Mouse (Mus musculus): ENCODE measurements around the gene Nol12. TPM values are rescaled to one million over a fixed set of nuclear protein-coding genes. Genes with fewer than 3 reads are reported as not detected.

Gene Nol12
- total and polyA plus RNA-seq, 3 experiments, result 13.7 to 91.1 (median 33.2) TPM

- Histone ChIP-seq H3K79me2 (replicated peaks; ENCODE audit: control insufficient read depth, extremely low read depth, insufficient read depth, poor library complexity, severe bottlenecking) (peaks cover 6% of the 10 kb centered on the region; the same call in 1 of the 2 replicates), H3K27ac (ENCODE audit: insufficient read depth, low read depth) (peak overlapping the region; percentile 95), H3K36me3 (replicated peaks in 1 of 2; ENCODE audit: control insufficient read depth in 1 of 2, insufficient read depth in 1 of 2, low read length in 1 of 2) (peaks cover 5 to 27% of the 10 kb centered on the region in 2 experiments), H3K27me3 (replicated peaks) (peaks cover 2% of the 10 kb centered on the region), H3K9me3 (replicated peaks; ENCODE audit: low read length) (no peaks in the 10 kb centered on the region), H3K4me3 (replicated peaks in 1 of 3; ENCODE audit: low read depth in 2 of 3, low read length in 2 of 3, poor library complexity in 1 of 3) (peak overlapping the region; percentile 93 to 98 (median 96)), H3K4me2 (ENCODE audit: insufficient read depth, low read depth, poor library complexity, severe bottlenecking) (peak overlapping the region; percentile 87), H3K9ac (ENCODE audit: insufficient read depth, low read depth) (peak overlapping the region; percentile 92), H3K4me1 (ENCODE audit: control insufficient read depth in 1 of 2, insufficient read depth in 2 of 2) (peaks cover 22 to 38% of the 10 kb centered on the region in 2 experiments)
- in situ Hi-C loops (cut with MboI; ENCODE audit: low pct_ligation_motif_present, low pct_unique_long_range_greater_than_20kb, low sequenced_read_pairs) (no loop called here), dilution Hi-C loops (cut with MboI; ENCODE audit: extremely low pct_ligation_motif_present, extremely low pct_unique_long_range_greater_than_20kb, low sequenced_read_pairs) (no loop called here)
- DNase-seq (ENCODE audit: extremely low read depth), result peak; percentile 91
- 0 out of 2 replicates have a peak, but pooled peaks have one; percentile 42 for TF ChIP-seq MYC (IDR thresholded peaks at IDR 0.05; ENCODE audit: low read depth, low read length)
- TF ChIP-seq HCFC1 (IDR thresholded peaks at IDR 0.05; ENCODE audit: low read depth, low read length), result peak; percentile 64
- TF ChIP-seq POLR2A (IDR thresholded peaks at IDR 0.05; ENCODE audit: low read depth, low read length), result peak; percentile 78
- TF ChIP-seq NELFE (IDR thresholded peaks at IDR 0.05; ENCODE audit: low read depth, low read length), result peak; percentile 55
- peak; percentile 59; the same call in 1 of the 2 replicates for TF ChIP-seq MXI1 (IDR thresholded peaks at IDR 0.05; ENCODE audit: low read depth, low read length)
- TF ChIP-seq BHLHE40 (IDR thresholded peaks at IDR 0.05; ENCODE audit: low read depth, low read length), result peak; percentile 65
- TF ChIP-seq TBP (conservative IDR thresholded peaks at IDR 0.05; ENCODE audit: low read depth, low read length), result 0 out of 2 replicates have a peak, but pooled peaks have one; percentile 39
- TF ChIP-seq USF2 (conservative IDR thresholded peaks at IDR 0.05; ENCODE audit: low read depth, low read length), result no peak
- TF ChIP-seq NRF1 (IDR thresholded peaks at IDR 0.05; ENCODE audit: low read depth, low read length), result peak; percentile 73
- no peak for TF ChIP-seq ETS1 (conservative IDR thresholded peaks at IDR 0.05; ENCODE audit: low read depth, low read length)
- TF ChIP-seq CHD1 (IDR thresholded peaks at IDR 0.05; ENCODE audit: low read depth, low read length), result no peak
- TF ChIP-seq IRF4 (IDR thresholded peaks at IDR 0.05; ENCODE audit: low read depth, low read length), result no peak
- no peak for TF ChIP-seq CTCF (conservative IDR thresholded peaks at IDR 0.05 in 1 of 2, IDR thresholded peaks at IDR 0.05 in 1 of 2; ENCODE audit: low read depth in 2 of 2, low read length in 2 of 2)
- peak; percentile 69; the same call in 1 of the 2 replicates for TF ChIP-seq UBTF (IDR thresholded peaks at IDR 0.05; ENCODE audit: low read depth, low read length)
- no peak for TF ChIP-seq MAFK (IDR thresholded peaks at IDR 0.05; ENCODE audit: insufficient replicate concordance, low read length)
- TF ChIP-seq SIN3A (IDR thresholded peaks at IDR 0.05; ENCODE audit: low read length), result peak; percentile 58; the same call in 1 of the 2 replicates
- TF ChIP-seq TCF12 (IDR thresholded peaks at IDR 0.05; ENCODE audit: low read depth, low read length), result peak; percentile 25; the same call in 1 of the 2 replicates
- peak; percentile 98 for TF ChIP-seq ZNF384 (IDR thresholded peaks at IDR 0.05; ENCODE audit: low read depth, low read length)
- TF ChIP-seq JUND (conservative IDR thresholded peaks at IDR 0.05; ENCODE audit: low read depth, low read length), result no peak
These were observed 48.1 kb downstream of the Nol12 start for GRCm38 (mm10) chr15:78982658-78983435.
